Mouse (Mus musculus) midbrain, embryonic 10.5 days (tissue): ENCODE measurements around the gene Ikbke. TPM values are rescaled to one million over a fixed set of nuclear protein-coding genes. Genes with fewer than 3 reads are reported as not detected.

ENCODE experiments used
- polyA plus RNA-seq: library from polyadenylated mRNA; unstranded; fragments of >200 nt; fragmentation: Nextera tagmentation; extraction: Ambion mirVana; gene quantifications from 2 replicates; pipeline ENCODE4 v1.2.1, GENCODE M21; 2016

The Ikbke gene
- polyA plus RNA-seq, 1 experiment from 2014 or later, result 0.54 TPM

Other genes starting within 250 kb of the Ikbke start
- 50.9 and 55.7 TPM in 2 replicates for gene Mapkapk2, start 181.8 kb downstream of the Ikbke start, polyA plus RNA-seq
- gene Dyrk3, start 141.3 kb downstream of the Ikbke start, polyA plus RNA-seq, result 15.4 and 18.1 TPM in 2 replicates
- 60.5 and 62.6 TPM in 2 replicates for gene Eif2d, start 126.4 kb downstream of the Ikbke start, polyA plus RNA-seq
- gene Rassf5, start 34.3 kb downstream of the Ikbke start, polyA plus RNA-seq, result 0.93 and 1.0 TPM in 2 replicates
- 16.9 and 18.7 TPM in 2 replicates for gene Srgap2, start 247.7 kb upstream of the Ikbke start, polyA plus RNA-seq
- gene Fam72a, start 248.3 kb upstream of the Ikbke start, polyA plus RNA-seq, result 4.4 and 5.7 TPM in 2 replicates